Mouse (Mus musculus): Measurements from ENCODE around the gene Slc35f1.

Slc35f1 gene

GRCm38 (mm10) chr10:52932159-52932558 lies 241.8 kb downstream of the Slc35f1 start:
- no peak for DNase-seq (ENCODE audit: low spot score)

GRCm38 (mm10) chr10:52934615-52935014 lies 244.3 kb downstream of the Slc35f1 start:
- no peak for DNase-seq (ENCODE audit: low spot score)

- DNase-seq (ENCODE audit: low spot score): no peak
These were observed 249.9 kb downstream of the Slc35f1 start for GRCm38 (mm10) chr10:52940111-52940830.

- DNase-seq (ENCODE audit: low spot score): no peak
These were observed 250.5 kb downstream of the Slc35f1 start for GRCm38 (mm10) chr10:52940831-52941216.

- DNase-seq (ENCODE audit: low spot score): no peak
These were observed 262.2 kb downstream of the Slc35f1 start for GRCm38 (mm10) chr10:52952581-52952980.

GRCm38 (mm10) chr10:52956728-52957127 lies 266.4 kb downstream of the Slc35f1 start:
- no peak for DNase-seq (ENCODE audit: low spot score)

- no peak for DNase-seq (ENCODE audit: low spot score)
These were observed 288.9 kb downstream of the Slc35f1 start for GRCm38 (mm10) chr10:52979251-52979650.

- DNase-seq (ENCODE audit: low spot score): no peak
These were observed 292.5 kb downstream of the Slc35f1 start for GRCm38 (mm10) chr10:52982836-52983235.

- no peak for DNase-seq (ENCODE audit: low spot score)
These were observed 301.9 kb downstream of the Slc35f1 start for GRCm38 (mm10) chr10:52992246-52992645.

GRCm38 (mm10) chr10:52996886-52997285 lies 306.6 kb downstream of the Slc35f1 start:
- DNase-seq (ENCODE audit: low spot score): no peak

GRCm38 (mm10) chr10:53001136-53001535 lies 310.8 kb downstream of the Slc35f1 start:
- DNase-seq (ENCODE audit: low spot score): no peak

- no peak for DNase-seq (ENCODE audit: low spot score)
These were observed 316.2 kb downstream of the Slc35f1 start for GRCm38 (mm10) chr10:53006229-53007190.

GRCm38 (mm10) chr10:53013878-53014277 lies 323.5 kb downstream of the Slc35f1 start:
- no peak for DNase-seq (ENCODE audit: low spot score)

- no peak for DNase-seq (ENCODE audit: low spot score)
These were observed 338.1 kb downstream of the Slc35f1 start for GRCm38 (mm10) chr10:53028454-53028853.

GRCm38 (mm10) chr10:53035202-53035601 lies 344.9 kb downstream of the Slc35f1 start:
- DNase-seq (ENCODE audit: low spot score): no peak

GRCm38 (mm10) chr10:53045931-53046330 lies 355.6 kb downstream of the Slc35f1 start:
- no peak for DNase-seq (ENCODE audit: low spot score)

GRCm38 (mm10) chr10:53052521-53052920 lies 362.2 kb downstream of the Slc35f1 start:
- DNase-seq (ENCODE audit: low spot score): no peak

GRCm38 (mm10) chr10:53060745-53061144 lies 370.4 kb downstream of the Slc35f1 start:
- DNase-seq (ENCODE audit: low spot score): no peak

GRCm38 (mm10) chr10:53062741-53063140 lies 372.4 kb downstream of the Slc35f1 start:
- DNase-seq (ENCODE audit: low spot score): no peak

GRCm38 (mm10) chr10:53087811-53088210 lies 397.5 kb downstream of the Slc35f1 start:
- DNase-seq (ENCODE audit: low spot score): no peak

GRCm38 (mm10) chr10:53091525-53091924 lies 401.2 kb downstream of the Slc35f1 start:
- DNase-seq (ENCODE audit: low spot score): no peak

GRCm38 (mm10) chr10:53096446-53096845 lies 406.1 kb downstream of the Slc35f1 start:
- DNase-seq (ENCODE audit: low spot score): no peak

- DNase-seq (ENCODE audit: low spot score): no peak
These were observed 410.5 kb downstream of the Slc35f1 start for GRCm38 (mm10) chr10:53100881-53101280.

Data from c-Kit-positive CD71-positive TER-119-positive erythroid progenitor cells, embryonic 14.5 days (primary cell).